Mouse (Mus musculus) lung, postnatal 0 days (tissue): Measurements from ENCODE around the gene Ugt1a8.

Experiments
- CTCF ChIP-seq: IDR thresholded peaks from 2 replicates; pipeline ENCODE4 v1.5.1; 2016; ENCODE audit warnings: antibody characterized with exemption, mild to moderate bottlenecking
- EP300 ChIP-seq: IDR thresholded peaks from 2 replicates; pipeline ENCODE4 v1.6.1; 2016; ENCODE audit warnings: antibody characterized with exemption, mild to moderate bottlenecking, control low read depth

DNA sequence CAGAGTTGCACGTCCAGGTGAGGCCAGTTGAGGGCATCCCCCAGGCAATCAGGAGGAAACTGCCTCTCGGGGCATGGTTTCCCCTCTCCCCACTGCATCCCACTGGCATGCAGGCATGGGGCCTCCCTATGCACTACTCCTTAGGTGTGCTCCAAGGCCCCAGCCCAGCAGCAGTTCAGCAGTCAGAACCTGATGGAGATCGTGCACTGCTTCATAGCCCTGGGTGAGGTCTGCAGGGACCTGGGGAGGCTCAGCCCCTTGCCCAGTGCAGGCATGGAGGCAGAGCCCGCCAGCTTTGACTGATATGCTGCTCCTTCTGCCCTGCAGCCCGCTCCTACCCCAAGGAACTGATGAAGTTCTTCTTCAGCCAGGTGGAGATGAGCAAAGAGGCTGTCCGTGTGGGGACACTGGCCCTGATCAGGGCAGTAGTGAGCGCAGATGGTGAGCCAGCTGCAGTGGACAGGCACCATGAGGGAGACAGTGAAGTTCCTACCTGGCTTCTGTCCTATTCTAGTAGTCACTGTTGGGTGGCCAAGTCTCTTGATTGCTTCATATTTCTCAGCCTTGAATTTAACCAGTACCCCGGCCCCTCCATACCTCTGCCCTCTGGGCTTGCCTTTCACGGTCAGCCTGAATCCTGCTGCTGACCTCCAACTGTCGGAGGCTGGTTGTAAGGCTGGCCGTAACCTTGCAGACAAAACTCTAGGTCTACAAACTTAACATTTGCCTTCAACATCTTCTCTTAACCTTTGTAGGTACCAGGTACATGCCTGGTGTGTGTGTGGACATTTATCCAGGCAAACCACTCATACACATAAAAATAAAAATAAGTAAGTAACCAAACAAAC, 147.7 kb downstream of the Ugt1a8 start:
- no peak for TF ChIP-seq CTCF
- no peak for TF ChIP-seq EP300
